Mouse (Mus musculus) myocyte (in vitro differentiated cells): Measurements from ENCODE around the gene Gsk3a.

Source experiments
- MAX ChIP-seq: IDR thresholded peaks from one replicate; pipeline ENCODE4 v1.6.1; 2011; ENCODE audit warnings: low read depth, mild to moderate bottlenecking, control low read depth
- POLR2A ChIP-seq: IDR thresholded peaks from one replicate; pipeline ENCODE4 v1.6.1; 2011; ENCODE audit warnings: low read depth, mild to moderate bottlenecking, control low read depth, moderate library complexity; ENCODE audit not compliant: insufficient read length
- POLR2AphosphoS2 ChIP-seq: IDR thresholded peaks from one replicate; pipeline ENCODE4 v1.6.1; 2011; ENCODE audit warnings: low read depth, control low read depth; ENCODE audit not compliant: insufficient read length
- TCF3 ChIP-seq: IDR thresholded peaks from one replicate; pipeline ENCODE4 v1.6.1; 2011; ENCODE audit warnings: low read depth, control low read depth; ENCODE audit not compliant: insufficient read length

DNA sequence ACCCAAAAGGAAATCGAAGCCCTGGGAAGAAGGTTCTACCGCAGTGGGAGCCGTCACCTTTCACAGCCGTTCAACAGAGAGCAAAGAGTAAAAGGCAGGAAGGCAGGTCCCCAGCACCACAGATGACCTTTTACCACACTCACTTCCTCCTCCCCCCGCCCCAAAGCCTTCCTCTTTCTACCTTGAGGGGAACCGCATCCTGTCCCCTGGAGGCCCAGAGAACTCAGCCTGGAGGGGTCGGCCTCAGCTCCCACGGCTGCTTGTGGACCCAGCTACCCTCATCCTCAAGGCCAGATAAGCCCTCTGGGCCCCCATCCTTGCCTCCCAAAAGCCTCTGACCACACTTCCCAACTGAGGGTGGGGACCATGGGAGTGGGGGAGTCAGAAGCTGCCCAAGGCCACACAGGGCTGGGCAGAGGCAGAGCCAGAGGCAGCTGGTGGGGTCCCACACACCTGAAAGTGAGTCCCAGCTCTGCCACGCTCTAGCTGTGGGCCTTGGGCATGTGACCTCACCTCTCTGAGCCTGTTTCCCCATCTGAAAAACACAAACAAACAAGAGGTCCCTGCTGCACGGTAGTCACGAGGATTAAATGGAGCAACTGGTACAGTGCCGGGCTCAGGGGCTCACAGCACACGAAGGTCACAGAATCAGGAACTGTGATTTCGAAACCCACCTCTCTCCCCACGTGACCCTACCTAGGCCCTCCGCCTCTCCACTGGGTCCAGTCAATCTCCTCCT lies 32.1 kb downstream of the Gsk3a start:
- TF ChIP-seq MAX (no peak), POLR2A (no peak), TCF3 (no peak), POLR2AphosphoS2 (no peak)
